Mouse (Mus musculus): Measurements from ENCODE around the gene Nfatc2ip. TPM values are rescaled to one million over a fixed set of nuclear protein-coding genes. Genes with fewer than 3 reads are reported as not detected.

Gene Nfatc2ip
- polyA plus RNA-seq, 1 experiment: 24.3 TPM

GRCm38 (mm10) chr7:126428154-126428553, 31.6 kb upstream of the Nfatc2ip start:
- H3K27ac ChIP-seq (ENCODE audit: control insufficient read depth, insufficient read depth, low read length): no peak overlapping the region
- 57% methylated on average over 4 of the region's 4 CpGs for WGBS
- H3K4me1 ChIP-seq (replicated peaks; ENCODE audit: control insufficient read depth, insufficient read depth, low read length): peaks cover 8% of the 10 kb centered on the region
- H3K4me3 ChIP-seq (ENCODE audit: control insufficient read depth, insufficient read depth, low read length): peak overlapping the region; percentile 58
- no peaks in the 10 kb centered on the region for H3K36me3 ChIP-seq (ENCODE audit: control insufficient read depth, insufficient read depth, low read length)
- TF ChIP-seq POLR2A (IDR thresholded peaks at IDR 0.05; ENCODE audit: control insufficient read depth, extremely low read depth, insufficient read depth, low read length, poor library complexity) (no peak), CTCF (IDR thresholded peaks at IDR 0.05; ENCODE audit: borderline replicate concordance, control insufficient read depth, extremely low read depth, insufficient read depth, low read length, poor library complexity) (no peak)
- no peaks in the 10 kb centered on the region for H3K27me3 ChIP-seq (ENCODE audit: control insufficient read depth, insufficient read depth, low read length)
- no peak for DNase-seq

- Histone ChIP-seq H3K4me3 (ENCODE audit: control insufficient read depth, insufficient read depth, low read length) (no peak overlapping the region), H3K36me3 (ENCODE audit: control insufficient read depth, insufficient read depth, low read length) (no peaks in the 10 kb centered on the region), H3K27me3 (ENCODE audit: control insufficient read depth, insufficient read depth, low read length) (no peaks in the 10 kb centered on the region), H3K4me1 (replicated peaks; ENCODE audit: control insufficient read depth, insufficient read depth, low read length) (peaks cover 8% of the 10 kb centered on the region), H3K27ac (ENCODE audit: control insufficient read depth, insufficient read depth, low read length) (no peak overlapping the region)
- TF ChIP-seq POLR2A (IDR thresholded peaks at IDR 0.05; ENCODE audit: control insufficient read depth, extremely low read depth, insufficient read depth, low read length, poor library complexity) (no peak), CTCF (IDR thresholded peaks at IDR 0.05; ENCODE audit: borderline replicate concordance, control insufficient read depth, extremely low read depth, insufficient read depth, low read length, poor library complexity) (no peak)
- no peak for DNase-seq
- WGBS: 83% methylated on average over 13 of the region's 13 CpGs
Observed at GRCm38 (mm10) chr7:126427323-126427860, 30.9 kb upstream of the Nfatc2ip start.

- peaks cover 3% of the 10 kb centered on the region; the same call in 1 of the 2 replicates for H3K4me1 ChIP-seq (replicated peaks; ENCODE audit: control insufficient read depth, insufficient read depth, low read length)
- 74% methylated on average over 6 of the region's 6 CpGs for WGBS
- no peak for TF ChIP-seq POLR2A (IDR thresholded peaks at IDR 0.05; ENCODE audit: control insufficient read depth, extremely low read depth, insufficient read depth, low read length, poor library complexity)
- no peak for TF ChIP-seq CTCF (IDR thresholded peaks at IDR 0.05; ENCODE audit: borderline replicate concordance, control insufficient read depth, extremely low read depth, insufficient read depth, low read length, poor library complexity)
- no peaks in the 10 kb centered on the region for H3K36me3 ChIP-seq (ENCODE audit: control insufficient read depth, insufficient read depth, low read length)
- no peaks in the 10 kb centered on the region for H3K27me3 ChIP-seq (ENCODE audit: control insufficient read depth, insufficient read depth, low read length)
- H3K27ac ChIP-seq (ENCODE audit: control insufficient read depth, insufficient read depth, low read length): no peak overlapping the region
- H3K4me3 ChIP-seq (ENCODE audit: control insufficient read depth, insufficient read depth, low read length): no peak overlapping the region
- DNase-seq: no peak
Observed at GRCm38 (mm10) chr7:126424161-126424560, 27.6 kb upstream of the Nfatc2ip start.

GRCm38 (mm10) chr7:126421756-126422155, 25.2 kb upstream of the Nfatc2ip start:
- TF ChIP-seq POLR2A (IDR thresholded peaks at IDR 0.05; ENCODE audit: control insufficient read depth, extremely low read depth, insufficient read depth, low read length, poor library complexity) (no peak), CTCF (IDR thresholded peaks at IDR 0.05; ENCODE audit: borderline replicate concordance, control insufficient read depth, extremely low read depth, insufficient read depth, low read length, poor library complexity) (no peak)
- H3K4me3 ChIP-seq (ENCODE audit: control insufficient read depth, insufficient read depth, low read length): no peak overlapping the region
- no peak for DNase-seq
- no peak overlapping the region for H3K27ac ChIP-seq (ENCODE audit: control insufficient read depth, insufficient read depth, low read length)
- no peaks in the 10 kb centered on the region for H3K36me3 ChIP-seq (ENCODE audit: control insufficient read depth, insufficient read depth, low read length)
- WGBS: 66% methylated on average over 5 of the region's 5 CpGs
- H3K4me1 ChIP-seq (replicated peaks; ENCODE audit: control insufficient read depth, insufficient read depth, low read length): peaks cover under 1% of the 10 kb centered on the region
- no peaks in the 10 kb centered on the region for H3K27me3 ChIP-seq (ENCODE audit: control insufficient read depth, insufficient read depth, low read length)

DNA sequence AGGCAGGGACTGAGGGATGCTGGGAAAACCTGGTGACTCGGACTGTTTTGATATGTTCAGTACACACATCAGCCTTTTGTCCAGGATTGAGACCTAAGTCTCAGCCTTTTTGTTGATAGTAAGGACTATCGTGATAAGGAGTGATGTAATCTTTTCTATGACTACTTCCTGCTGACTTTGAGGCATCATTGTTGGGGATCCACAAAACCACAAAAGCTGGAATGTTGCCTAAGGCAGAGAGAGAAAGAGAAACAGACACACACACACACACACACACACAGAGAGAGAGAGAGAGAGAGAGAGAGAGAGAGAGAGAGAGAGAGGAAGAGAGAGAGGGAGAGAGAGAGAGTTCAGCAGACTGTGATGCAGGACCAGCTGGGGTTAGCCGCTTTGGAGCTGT, 22.0 kb upstream of the Nfatc2ip start:
- no peak overlapping the region for H3K27ac ChIP-seq (ENCODE audit: control insufficient read depth, insufficient read depth, low read length)
- H3K4me1 ChIP-seq (replicated peaks; ENCODE audit: control insufficient read depth, insufficient read depth, low read length): peaks cover 8% of the 10 kb centered on the region
- 34% methylated on average over 3 of the region's 3 CpGs for WGBS
- H3K36me3 ChIP-seq (ENCODE audit: control insufficient read depth, insufficient read depth, low read length): no peaks in the 10 kb centered on the region
- no peak overlapping the region for H3K4me3 ChIP-seq (ENCODE audit: control insufficient read depth, insufficient read depth, low read length)
- no peaks in the 10 kb centered on the region for H3K27me3 ChIP-seq (ENCODE audit: control insufficient read depth, insufficient read depth, low read length)
- TF ChIP-seq POLR2A (IDR thresholded peaks at IDR 0.05; ENCODE audit: control insufficient read depth, extremely low read depth, insufficient read depth, low read length, poor library complexity): no peak
- TF ChIP-seq CTCF (IDR thresholded peaks at IDR 0.05; ENCODE audit: borderline replicate concordance, control insufficient read depth, extremely low read depth, insufficient read depth, low read length, poor library complexity): no peak
- no peak for DNase-seq

GRCm38 (mm10) chr7:126417606-126418005, 21.1 kb upstream of the Nfatc2ip start:
- Histone ChIP-seq H3K36me3 (ENCODE audit: control insufficient read depth, insufficient read depth, low read length) (no peaks in the 10 kb centered on the region), H3K4me3 (ENCODE audit: control insufficient read depth, insufficient read depth, low read length) (no peak overlapping the region), H3K27ac (ENCODE audit: control insufficient read depth, insufficient read depth, low read length) (no peak overlapping the region), H3K4me1 (replicated peaks; ENCODE audit: control insufficient read depth, insufficient read depth, low read length) (peaks cover 8% of the 10 kb centered on the region), H3K27me3 (ENCODE audit: control insufficient read depth, insufficient read depth, low read length) (no peaks in the 10 kb centered on the region)
- no peak for DNase-seq
- 98% methylated on average over 4 of the region's 4 CpGs for WGBS
- no peak for TF ChIP-seq CTCF (IDR thresholded peaks at IDR 0.05; ENCODE audit: borderline replicate concordance, control insufficient read depth, extremely low read depth, insufficient read depth, low read length, poor library complexity)
- no peak for TF ChIP-seq POLR2A (IDR thresholded peaks at IDR 0.05; ENCODE audit: control insufficient read depth, extremely low read depth, insufficient read depth, low read length, poor library complexity)

DNA sequence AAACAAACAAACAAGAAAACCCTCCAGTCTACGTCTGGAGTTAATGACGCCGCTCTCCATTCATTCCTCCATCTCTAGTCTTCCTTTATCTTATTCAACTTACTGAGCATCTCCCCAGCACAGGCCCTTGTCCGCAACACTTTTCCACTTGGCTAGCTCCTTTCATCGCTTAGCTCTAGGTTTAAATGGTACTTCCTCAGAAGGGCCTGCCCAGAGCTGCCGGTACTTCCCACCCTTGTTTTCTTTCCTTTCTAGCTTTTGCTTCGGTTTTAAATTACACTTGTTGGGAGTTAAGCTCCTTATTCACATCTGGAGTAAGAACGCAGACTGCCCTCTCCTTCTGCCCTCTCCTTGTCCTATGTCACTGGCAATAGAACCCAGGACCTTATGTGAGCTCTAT, 20.5 kb upstream of the Nfatc2ip start:
- no peak for TF ChIP-seq POLR2A (IDR thresholded peaks at IDR 0.05; ENCODE audit: control insufficient read depth, extremely low read depth, insufficient read depth, low read length, poor library complexity)
- TF ChIP-seq CTCF (IDR thresholded peaks at IDR 0.05; ENCODE audit: borderline replicate concordance, control insufficient read depth, extremely low read depth, insufficient read depth, low read length, poor library complexity): no peak
- no peaks in the 10 kb centered on the region for H3K36me3 ChIP-seq (ENCODE audit: control insufficient read depth, insufficient read depth, low read length)
- no peaks in the 10 kb centered on the region for H3K27me3 ChIP-seq (ENCODE audit: control insufficient read depth, insufficient read depth, low read length)
- WGBS: 61% methylated on average over 8 of the region's 8 CpGs
- H3K27ac ChIP-seq (ENCODE audit: control insufficient read depth, insufficient read depth, low read length): no peak overlapping the region
- peaks cover 8% of the 10 kb centered on the region for H3K4me1 ChIP-seq (replicated peaks; ENCODE audit: control insufficient read depth, insufficient read depth, low read length)
- no peak for DNase-seq
- H3K4me3 ChIP-seq (ENCODE audit: control insufficient read depth, insufficient read depth, low read length): no peak overlapping the region

Measured in thymus, adult 2 months (tissue).